Mouse (Mus musculus) embryonic facial prominence, embryonic 12.5 days (tissue): ENCODE measurements at regions not wholly inside any gene's neighbourhood (a gene's known extent, or its start where the extent isn't known, plus 50 kb on each side); places are given as distances from the start of the nearest gene placed in this dataset.
A peak's percentile ranks its signal among the peaks of the same experiment; 100 is the strongest.
"Not testable (repeated sequence)": the region's sequence is repeated elsewhere in the genome, so short reads cannot be mapped to it uniquely, and the experiment has no call there.

Experiments
- ATAC-seq: fragments of 200-750 bp; cut with Nextera tagmentation; 2 replicates; pipeline ENCODE4 v1.8.0; 2017; ENCODE audit not compliant: insufficient number of reproducible peaks, insufficient read depth, low FRiP score, low TSS enrichment
- H3K27ac ChIP-seq: fragments of 300-500 bp; sonication (generic); 2 replicates; pipeline ENCODE4 v1.5.1; 2016; ENCODE audit warnings: mild to moderate bottlenecking
- H3K27me3 ChIP-seq: fragments of 300-500 bp; sonication (generic); 2 replicates; pipeline ENCODE4 v1.6.1; 2016; ENCODE audit warnings: mild to moderate bottlenecking, moderate library complexity
- H3K36me3 ChIP-seq: fragments of 300-500 bp; sonication (generic); 2 replicates; pipeline ENCODE4 v1.6.1; 2016; ENCODE audit warnings: mild to moderate bottlenecking
- H3K4me1 ChIP-seq: fragments of 300-500 bp; sonication (generic); 2 replicates; pipeline ENCODE4 v1.6.1; 2016
- H3K4me2 ChIP-seq: fragments of 300-500 bp; sonication (generic); replicated peaks from 2 replicates; pipeline ENCODE4 v1.6.1; 2016; ENCODE audit warnings: mild to moderate bottlenecking, moderate library complexity
- H3K4me3 ChIP-seq: fragments of 300-500 bp; sonication (generic); 2 replicates; pipeline ENCODE4 v1.5.1; 2016; ENCODE audit warnings: mild to moderate bottlenecking
- H3K9ac ChIP-seq: fragments of 300-500 bp; sonication (generic); 2 replicates; pipeline ENCODE4 v1.6.1; 2016; ENCODE audit warnings: mild to moderate bottlenecking, moderate library complexity
- H3K9me3 ChIP-seq: fragments of 300-500 bp; sonication (generic); 2 replicates; pipeline ENCODE4 v1.6.1; 2016; ENCODE audit warnings: mild to moderate bottlenecking, moderate library complexity
- WGBS: fragments of 180-500 bp; shearing (Covaris S2); methylation state at CpG from one replicate; pipeline ENCODE4 v1.1.7; 2016; 5-methylcytosine and 5-hydroxymethylcytosine counted together

DNA sequence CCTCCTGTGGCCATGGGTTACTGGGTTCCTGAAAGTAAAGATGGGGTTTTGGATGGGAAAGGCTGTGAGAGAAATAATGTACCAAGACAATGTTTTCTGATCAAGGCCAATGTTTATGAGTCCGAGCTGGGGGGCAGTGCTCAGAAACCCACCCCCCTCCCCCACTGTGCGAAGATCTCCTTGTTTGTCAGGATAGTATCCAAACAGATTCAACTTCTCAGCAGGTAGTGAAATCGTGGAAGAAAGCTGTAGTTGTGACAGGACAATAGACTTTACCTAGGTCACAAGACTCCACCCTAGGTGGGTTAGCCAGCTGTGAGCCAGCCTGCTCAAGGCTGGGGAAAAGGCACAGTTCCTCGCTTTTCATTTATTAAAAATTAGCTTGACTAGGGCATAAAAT is 6688.6 kb upstream of the Gm7489 start:
- Histone ChIP-seq H3K4me3 (no peak overlapping the region), H3K9me3 (no peaks in the 10 kb centered on the region), H3K27me3 (no peaks in the 10 kb centered on the region), H3K9ac (no peak overlapping the region), H3K4me2 (no peak overlapping the region), H3K36me3 (no peaks in the 10 kb centered on the region), H3K27ac (no peak overlapping the region), H3K4me1 (no peaks in the 10 kb centered on the region)
- 80% methylated on average over 4 of the region's 4 CpGs for WGBS
- no peak for ATAC-seq

DNA sequence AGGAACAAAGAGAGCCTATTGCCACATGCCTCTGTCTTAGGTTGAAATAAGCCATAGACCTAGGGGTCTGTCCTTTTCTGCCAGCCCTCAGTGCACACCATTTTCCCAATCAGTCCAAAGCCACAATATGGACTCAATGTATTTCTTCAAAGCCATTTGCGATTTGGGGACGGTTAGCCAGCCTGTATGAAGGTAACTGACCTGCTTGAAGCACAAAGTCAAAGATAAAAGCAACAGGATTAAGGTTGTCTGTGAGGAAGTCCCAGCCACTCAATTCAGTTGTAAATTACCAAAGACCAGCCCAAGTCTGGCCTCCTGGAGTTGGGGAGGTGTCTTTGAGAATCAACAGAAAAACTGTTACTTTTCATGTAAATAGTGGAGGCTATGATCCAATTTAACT is 6688.1 kb upstream of the Gm7489 start:
- WGBS, result 95% methylated on average over 2 of the region's 2 CpGs
- Histone ChIP-seq H3K4me1 (no peaks in the 10 kb centered on the region), H3K4me2 (no peak overlapping the region), H3K9me3 (no peaks in the 10 kb centered on the region), H3K9ac (no peak overlapping the region), H3K4me3 (no peak overlapping the region), H3K27me3 (no peaks in the 10 kb centered on the region), H3K36me3 (no peaks in the 10 kb centered on the region), H3K27ac (no peak overlapping the region)
- no peak for ATAC-seq

GRCm38 (mm10) chr15:47199451-47199850 is 6685.3 kb upstream of the Gm7489 start:
- no peak overlapping the region for H3K4me2 ChIP-seq
- H3K4me1 ChIP-seq, result no peaks in the 10 kb centered on the region
- no peak overlapping the region for H3K9ac ChIP-seq
- no peaks in the 10 kb centered on the region for H3K9me3 ChIP-seq
- H3K4me3 ChIP-seq, result no peak overlapping the region
- no peaks in the 10 kb centered on the region for H3K27me3 ChIP-seq
- no peak overlapping the region for H3K27ac ChIP-seq
- no peak for ATAC-seq
- 82% methylated on average over 1 of the region's 1 CpGs for WGBS
- H3K36me3 ChIP-seq, result no peaks in the 10 kb centered on the region

DNA sequence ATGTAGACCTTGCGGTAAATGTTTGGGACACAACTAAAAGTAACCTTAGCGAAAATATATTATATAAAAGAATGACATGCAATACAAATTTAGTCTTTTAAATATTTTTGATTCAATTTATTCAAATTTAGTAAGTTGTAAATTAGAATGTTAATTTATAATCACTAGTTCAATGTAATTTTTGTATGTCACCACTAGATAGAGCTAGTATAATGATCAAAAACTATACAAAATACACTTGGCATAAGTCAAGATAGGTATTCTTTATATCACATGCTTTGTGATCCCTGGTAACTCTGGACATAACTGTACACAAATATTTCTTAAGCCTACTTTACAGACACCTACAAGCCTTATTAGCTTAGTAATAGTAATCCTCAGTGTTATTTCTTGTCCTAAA is 6682.6 kb upstream of the Gm7489 start:
- no peaks in the 10 kb centered on the region for H3K9me3 ChIP-seq
- H3K36me3 ChIP-seq, result no peaks in the 10 kb centered on the region
- no peak for ATAC-seq
- H3K9ac ChIP-seq, result no peak overlapping the region
- H3K4me2 ChIP-seq, result no peak overlapping the region
- H3K27me3 ChIP-seq, result no peaks in the 10 kb centered on the region
- 92% methylated on average over 2 of the region's 2 CpGs for WGBS
- no peaks in the 10 kb centered on the region for H3K4me1 ChIP-seq
- H3K27ac ChIP-seq, result no peak overlapping the region
- no peak overlapping the region for H3K4me3 ChIP-seq

DNA sequence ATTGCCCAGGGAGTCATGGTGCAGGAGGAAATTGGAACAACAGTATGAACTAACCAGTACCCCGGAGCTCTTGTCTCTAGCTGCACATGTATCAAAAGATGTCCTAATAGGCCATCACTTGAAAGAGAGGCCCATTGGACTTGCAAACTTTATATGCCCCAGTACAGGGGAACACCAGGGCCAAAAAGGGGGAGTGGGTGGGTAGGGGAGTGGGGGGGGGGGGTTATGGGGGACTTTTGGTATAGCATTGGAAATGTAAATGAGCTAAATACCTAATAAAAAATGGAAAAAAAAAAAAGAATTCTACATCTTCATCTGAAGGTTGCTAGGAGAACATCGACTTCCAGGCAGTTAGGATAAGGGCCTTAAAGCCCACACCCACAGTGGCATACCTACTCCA is 6651.5 kb upstream of the Gm7489 start:
- WGBS, result 88% methylated on average over 2 of the region's 2 CpGs
- H3K4me3 ChIP-seq, result not testable (repeated sequence)

GRCm38 (mm10) chr15:47235631-47236030 is 6649.1 kb upstream of the Gm7489 start:
- Histone ChIP-seq H3K4me3 (no peak overlapping the region), H3K4me1 (no peaks in the 10 kb centered on the region), H3K4me2 (no peak overlapping the region), H3K9ac (no peak overlapping the region), H3K9me3 (no peaks in the 10 kb centered on the region), H3K36me3 (no peaks in the 10 kb centered on the region), H3K27me3 (no peaks in the 10 kb centered on the region), H3K27ac (no peak overlapping the region)
- ATAC-seq, result no peak
- WGBS, result 63% methylated on average over 2 of the region's 2 CpGs

More for the DNA sequence above, 6651.5 kb upstream of the Gm7489 start:
- not testable (repeated sequence) for H3K27me3 ChIP-seq, H3K9me3 ChIP-seq, H3K9ac ChIP-seq, H3K4me2 ChIP-seq, H3K4me1 ChIP-seq, H3K36me3 ChIP-seq, H3K27ac ChIP-seq
- ATAC-seq, result 0 out of 2 replicates have a peak, but pooled peaks have one; percentile 52
